Mouse (Mus musculus): Measurements from ENCODE around the gene Fbxl18.

GRCm38 (mm10) chr5:142848149-142848548, 47.1 kb downstream of the Fbxl18 start:
- TF ChIP-seq EP300 (IDR thresholded peaks at IDR 0.05; ENCODE audit: insufficient read depth, low read depth, low read length) = no peak
- no peak for TF ChIP-seq CTCF (IDR thresholded peaks at IDR 0.05)
